Mouse (Mus musculus): Measurements from ENCODE around the gene Shank1. TPM values are rescaled to one million over a fixed set of nuclear protein-coding genes. Genes with fewer than 3 reads are reported as not detected.

The Shank1 gene
- polyA plus RNA-seq, 1 experiment: 0.07 TPM

DNA sequence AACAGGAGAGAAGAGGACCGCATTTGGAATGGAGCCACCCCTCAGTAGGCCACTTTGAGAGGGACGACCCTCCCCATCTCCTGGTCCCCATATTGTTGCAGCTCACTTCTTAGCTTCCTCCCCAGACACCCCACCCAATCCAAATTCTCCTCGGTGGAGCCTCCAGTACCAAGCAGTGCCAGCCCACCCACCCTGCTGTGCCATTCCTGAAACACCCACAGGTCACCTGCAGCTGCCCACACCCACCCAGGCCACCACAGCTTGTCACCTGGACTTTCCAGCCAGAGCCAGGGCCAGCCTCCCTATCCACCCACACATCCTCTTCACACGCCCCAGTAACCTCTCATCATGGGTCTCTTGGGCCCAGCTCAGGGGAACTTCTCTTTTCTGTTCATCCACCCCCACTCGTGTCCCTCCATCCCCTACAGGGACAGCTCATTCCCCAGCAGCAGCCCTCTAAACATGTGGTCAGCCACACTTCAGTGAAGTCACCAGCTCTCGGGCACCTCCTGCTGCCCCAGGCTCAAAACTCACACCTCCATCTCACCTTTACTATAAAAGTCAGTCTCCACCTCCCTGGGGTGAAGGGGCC lies 1.8 kb downstream of the Shank1 start:
- Histone ChIP-seq H3K9me3 (no peaks in the 10 kb centered on the region), H3K4me3 (replicated peaks) (no peak overlapping the region), H3K4me1 (peaks cover 20% of the 10 kb centered on the region), H3K36me3 (replicated peaks; ENCODE audit: low read length) (no peaks in the 10 kb centered on the region), H3K27me3 (replicated peaks) (peaks cover 92% of the 10 kb centered on the region)
- TF ChIP-seq FLI1 (IDR thresholded peaks at IDR 0.05; ENCODE audit: low read length) (no peak), GATA1 (IDR thresholded peaks at IDR 0.05; ENCODE audit: borderline replicate concordance, low read length) (no peak)

DNA sequence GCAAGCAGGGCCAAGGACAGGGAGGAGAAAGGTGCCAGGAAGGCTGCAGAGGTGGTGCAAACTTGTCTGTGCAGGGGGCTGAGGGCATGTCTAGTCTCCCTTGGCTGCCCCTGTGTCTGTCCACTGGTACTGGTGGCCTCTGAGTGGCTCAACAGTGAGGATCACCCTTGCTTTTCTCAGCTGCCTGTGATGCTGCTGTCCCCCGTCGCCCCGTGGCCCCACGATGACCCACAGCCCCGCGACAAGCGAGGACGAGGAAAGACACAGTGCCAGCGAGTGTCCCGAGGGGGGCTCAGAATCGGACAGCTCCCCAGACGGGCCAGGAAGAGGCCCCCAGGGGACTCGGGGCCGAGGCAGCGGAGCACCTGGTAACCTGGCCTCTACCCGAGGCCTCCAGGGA lies 2.4 kb downstream of the Shank1 start:
- peaks cover 19% of the 10 kb centered on the region for H3K4me1 ChIP-seq
- TF ChIP-seq FLI1 (IDR thresholded peaks at IDR 0.05; ENCODE audit: low read length) (no peak), GATA1 (IDR thresholded peaks at IDR 0.05; ENCODE audit: borderline replicate concordance, low read length) (no peak)

GRCm38 (mm10) chr7:44317913-44318312 lies 7.9 kb downstream of the Shank1 start:
- peaks cover 74% of the 10 kb centered on the region for H3K27me3 ChIP-seq (replicated peaks)
- no peaks in the 10 kb centered on the region for H3K4me1 ChIP-seq
- no peaks in the 10 kb centered on the region for H3K36me3 ChIP-seq (replicated peaks; ENCODE audit: low read length)
- H3K4me3 ChIP-seq (replicated peaks): no peak overlapping the region
- TF ChIP-seq FLI1 (IDR thresholded peaks at IDR 0.05; ENCODE audit: low read length) (no peak), GATA1 (IDR thresholded peaks at IDR 0.05; ENCODE audit: borderline replicate concordance, low read length) (no peak)
- no peaks in the 10 kb centered on the region for H3K9me3 ChIP-seq

More for the DNA sequence above, 2.4 kb downstream of the Shank1 start:
- Histone ChIP-seq H3K4me3 (replicated peaks) (no peak overlapping the region), H3K36me3 (replicated peaks; ENCODE audit: low read length) (no peaks in the 10 kb centered on the region), H3K9me3 (no peaks in the 10 kb centered on the region), H3K27me3 (replicated peaks) (peaks cover 91% of the 10 kb centered on the region)

- Histone ChIP-seq H3K4me3 (replicated peaks) (no peak overlapping the region), H3K36me3 (replicated peaks; ENCODE audit: low read length) (no peaks in the 10 kb centered on the region), H3K27me3 (replicated peaks) (peaks cover 79% of the 10 kb centered on the region), H3K9me3 (no peaks in the 10 kb centered on the region), H3K4me1 (no peaks in the 10 kb centered on the region)
- no peak for TF ChIP-seq FLI1 (IDR thresholded peaks at IDR 0.05; ENCODE audit: low read length)
- no peak for TF ChIP-seq GATA1 (IDR thresholded peaks at IDR 0.05; ENCODE audit: borderline replicate concordance, low read length)
Observed at GRCm38 (mm10) chr7:44320886-44321285, 10.8 kb downstream of the Shank1 start.

GRCm38 (mm10) chr7:44322290-44322689 lies 12.2 kb downstream of the Shank1 start:
- H3K27me3 ChIP-seq (replicated peaks): peaks cover 80% of the 10 kb centered on the region
- no peak overlapping the region for H3K4me3 ChIP-seq (replicated peaks)
- no peaks in the 10 kb centered on the region for H3K9me3 ChIP-seq
- no peaks in the 10 kb centered on the region for H3K4me1 ChIP-seq
- no peaks in the 10 kb centered on the region for H3K36me3 ChIP-seq (replicated peaks; ENCODE audit: low read length)
- TF ChIP-seq FLI1 (IDR thresholded peaks at IDR 0.05; ENCODE audit: low read length) (no peak), GATA1 (IDR thresholded peaks at IDR 0.05; ENCODE audit: borderline replicate concordance, low read length) (no peak)

GRCm38 (mm10) chr7:44326614-44327013 lies 16.6 kb downstream of the Shank1 start:
- Histone ChIP-seq H3K4me1 (no peaks in the 10 kb centered on the region), H3K36me3 (replicated peaks; ENCODE audit: low read length) (no peaks in the 10 kb centered on the region), H3K4me3 (replicated peaks) (no peak overlapping the region), H3K27me3 (replicated peaks) (peaks cover 79% of the 10 kb centered on the region), H3K9me3 (no peaks in the 10 kb centered on the region)
- TF ChIP-seq FLI1 (IDR thresholded peaks at IDR 0.05; ENCODE audit: low read length) (no peak), GATA1 (IDR thresholded peaks at IDR 0.05; ENCODE audit: borderline replicate concordance, low read length) (no peak)

DNA sequence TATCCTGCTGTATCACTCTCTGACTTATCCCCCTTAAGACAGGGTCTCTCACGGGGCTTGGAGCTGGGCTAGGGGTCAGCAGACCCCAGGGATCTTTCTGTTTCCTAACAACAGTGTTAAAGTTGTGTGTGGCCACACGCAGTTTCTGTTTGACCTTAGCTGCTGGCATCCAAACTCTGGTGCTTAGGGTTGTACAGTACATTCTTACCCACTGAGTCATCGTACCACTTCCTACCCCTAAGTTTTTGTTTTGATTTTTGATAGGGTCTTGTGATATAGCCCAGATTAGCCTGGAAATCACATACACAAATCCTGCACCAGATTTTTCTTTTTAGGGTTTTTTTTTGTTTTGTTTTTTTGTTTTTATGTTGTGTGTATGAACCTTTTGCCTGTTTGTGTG lies 22.3 kb downstream of the Shank1 start:
- no peaks in the 10 kb centered on the region for H3K36me3 ChIP-seq (replicated peaks; ENCODE audit: low read length)
- H3K4me1 ChIP-seq: no peaks in the 10 kb centered on the region
- TF ChIP-seq FLI1 (IDR thresholded peaks at IDR 0.05; ENCODE audit: low read length) (no peak), GATA1 (IDR thresholded peaks at IDR 0.05; ENCODE audit: borderline replicate concordance, low read length) (no peak)
- no peak overlapping the region for H3K4me3 ChIP-seq (replicated peaks)
- H3K9me3 ChIP-seq: no peaks in the 10 kb centered on the region
- peaks cover 75% of the 10 kb centered on the region for H3K27me3 ChIP-seq (replicated peaks)

- peaks cover 81% of the 10 kb centered on the region for H3K27me3 ChIP-seq (replicated peaks)
Observed at GRCm38 (mm10) chr7:44334139-44334538, 24.1 kb downstream of the Shank1 start.

GRCm38 (mm10) chr7:44335031-44335878 lies 25.2 kb downstream of the Shank1 start:
- Histone ChIP-seq H3K27me3 (replicated peaks) (peaks cover 83% of the 10 kb centered on the region), H3K36me3 (replicated peaks; ENCODE audit: low read length) (no peaks in the 10 kb centered on the region), H3K4me3 (replicated peaks) (no peak overlapping the region), H3K4me1 (no peaks in the 10 kb centered on the region), H3K9me3 (no peaks in the 10 kb centered on the region)
- TF ChIP-seq GATA1 (IDR thresholded peaks at IDR 0.05; ENCODE audit: borderline replicate concordance, low read length): no peak
- TF ChIP-seq FLI1 (IDR thresholded peaks at IDR 0.05; ENCODE audit: low read length): no peak

More at GRCm38 (mm10) chr7:44334139-44334538, 24.1 kb downstream of the Shank1 start:
- TF ChIP-seq FLI1 (IDR thresholded peaks at IDR 0.05; ENCODE audit: low read length) (no peak), GATA1 (IDR thresholded peaks at IDR 0.05; ENCODE audit: borderline replicate concordance, low read length) (no peak)
- Histone ChIP-seq H3K36me3 (replicated peaks; ENCODE audit: low read length) (no peaks in the 10 kb centered on the region), H3K4me1 (no peaks in the 10 kb centered on the region), H3K9me3 (no peaks in the 10 kb centered on the region), H3K4me3 (replicated peaks) (no peak overlapping the region)
